Mouse (Mus musculus) spleen, postnatal 14 days (tissue): ENCODE results near the gene Slc24a4.

Experiments
- DNase-seq, 2 experiments: peaks; one replicate each; pipeline ENCODE4 v3.0.0; 2021 to 2022; ENCODE audit warnings: low spot score in 2 of 2

Slc24a4 gene

DNA sequence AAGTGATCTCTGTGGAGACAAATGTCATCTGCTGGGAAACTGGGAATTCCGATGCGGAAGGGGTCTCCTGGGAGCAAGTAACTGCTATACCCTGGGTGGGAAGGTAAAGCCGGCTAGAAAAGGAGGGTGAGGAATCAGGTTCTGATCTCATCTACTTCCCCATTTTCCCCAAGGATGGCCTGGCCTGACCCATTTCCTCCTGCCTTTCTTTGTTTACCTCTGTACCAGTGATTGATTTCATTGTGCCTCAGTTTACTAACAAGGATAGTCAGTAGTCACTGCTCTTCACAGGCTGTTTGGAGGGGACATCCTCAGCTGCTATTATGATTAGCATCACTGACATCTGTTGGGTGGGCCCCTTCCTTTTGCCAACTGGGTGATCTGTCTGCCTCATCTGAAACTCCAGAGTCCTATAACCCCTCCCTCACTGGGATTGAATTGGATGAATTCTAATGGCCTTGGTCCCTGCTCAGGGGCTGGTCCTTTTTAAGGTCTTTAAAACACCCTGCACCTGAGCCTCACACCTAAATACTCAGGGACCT, 156.2 kb downstream of the Slc24a4 start:
- no peak for DNase-seq

DNA sequence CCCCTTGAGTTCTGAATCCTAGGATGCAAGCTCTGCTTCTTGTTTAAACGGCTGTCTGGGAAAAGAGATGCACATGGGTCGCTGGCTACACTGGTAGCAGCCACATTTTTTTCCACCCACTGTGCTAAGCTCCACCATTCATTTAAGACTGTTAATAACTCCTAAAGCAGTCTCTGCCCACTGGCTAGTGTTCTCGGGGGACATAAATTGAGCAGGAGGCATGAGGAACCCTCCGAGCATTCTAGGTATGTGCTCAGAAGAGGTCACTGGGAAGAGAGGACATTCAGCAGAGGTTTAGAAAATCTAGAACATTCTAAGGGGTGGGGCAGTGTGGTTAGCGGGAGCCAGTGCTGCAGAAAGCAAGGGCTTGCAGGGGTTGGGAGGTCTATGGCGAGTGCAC, 156.8 kb downstream of the Slc24a4 start:
- DNase-seq: no peak

DNA sequence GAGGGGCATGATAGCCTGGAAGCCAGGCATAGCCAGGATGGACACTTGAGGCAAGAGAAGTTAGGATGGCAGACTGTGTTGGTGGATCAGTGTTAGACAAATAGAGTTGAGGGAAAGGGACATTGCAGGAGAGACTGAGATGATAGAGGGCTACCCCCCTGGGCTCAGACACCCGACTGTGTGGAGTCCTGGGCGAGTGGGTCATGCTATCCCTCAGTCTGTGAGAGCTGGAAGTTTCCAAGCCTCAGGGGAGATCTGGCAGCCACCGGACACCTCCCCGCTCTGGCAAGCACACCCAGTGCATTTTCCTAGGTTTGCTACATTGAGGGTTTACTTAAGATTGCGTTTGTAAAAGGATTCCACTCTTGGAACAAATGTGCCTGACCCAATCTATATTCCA, 157.2 kb downstream of the Slc24a4 start:
- no peak for DNase-seq

DNA sequence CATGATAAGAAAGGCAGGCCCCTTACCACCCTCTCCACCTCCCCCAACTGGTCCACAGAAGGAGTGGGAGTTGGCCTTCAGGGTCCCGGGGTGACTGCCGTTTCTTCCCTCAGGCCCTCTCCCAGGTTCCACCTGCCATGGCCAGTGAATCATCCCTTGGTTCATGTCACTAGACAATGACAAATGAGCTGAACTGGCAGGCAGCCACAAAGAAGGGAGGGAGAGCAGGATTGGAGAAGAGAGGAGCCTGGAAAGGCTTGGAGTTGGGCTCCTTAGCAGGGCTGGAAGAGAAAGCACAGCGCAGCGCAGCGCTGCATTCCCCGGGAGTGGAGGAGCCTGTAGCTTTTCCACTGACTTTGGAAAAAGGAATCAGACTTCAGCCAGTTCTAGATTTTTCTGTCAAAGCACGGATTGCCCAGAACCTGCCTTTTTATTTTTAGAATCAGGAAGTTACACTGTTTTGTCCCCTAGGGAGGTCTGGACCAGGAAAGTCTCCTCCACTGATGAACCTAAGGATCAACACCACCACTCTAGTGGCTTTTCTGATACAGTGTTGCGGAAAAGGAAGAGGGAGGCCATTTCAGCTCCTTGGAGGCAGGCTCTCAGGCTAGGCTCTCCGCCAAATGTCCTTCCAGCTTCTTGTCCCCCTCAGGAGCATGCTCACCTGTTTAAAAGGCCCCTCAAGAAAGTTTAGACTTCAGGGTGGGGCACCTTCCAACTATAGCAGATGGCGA, 158.3 kb downstream of the Slc24a4 start:
- DNase-seq: no peak

DNA sequence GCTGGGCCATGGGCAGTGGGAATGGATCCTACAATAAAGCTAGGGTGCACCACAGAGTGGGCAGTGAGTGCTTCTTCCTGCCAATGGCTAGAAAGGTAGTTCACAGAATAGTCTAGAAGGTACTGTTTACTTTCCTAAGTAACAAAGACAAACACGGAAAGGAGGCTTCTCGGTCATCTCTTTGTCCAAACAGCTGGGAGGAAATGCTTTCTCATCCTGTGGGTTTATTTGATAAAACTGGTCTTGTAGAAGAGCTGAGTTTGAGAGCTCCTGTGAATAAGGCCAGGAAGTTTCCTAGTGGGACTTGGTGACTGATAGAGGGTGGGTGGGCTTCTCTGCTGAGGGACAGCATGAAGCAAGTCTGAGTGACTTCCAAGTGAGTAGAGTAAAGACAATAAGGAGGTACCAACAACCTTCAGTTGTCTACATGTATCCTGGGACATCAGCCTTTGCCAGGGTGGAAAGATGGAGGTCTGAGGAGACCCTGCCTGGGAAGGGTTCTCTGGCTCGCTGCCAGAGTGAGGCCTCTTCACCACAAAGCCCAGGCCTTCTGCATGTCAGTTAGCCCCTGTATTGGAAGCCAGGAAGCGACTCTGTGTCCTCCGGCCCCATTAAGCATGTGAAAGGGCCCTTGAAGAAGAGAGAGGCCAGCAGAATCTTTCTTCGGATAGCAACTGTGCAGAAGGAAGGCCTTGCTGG, 159.5 kb downstream of the Slc24a4 start:
- no peak for DNase-seq

DNA sequence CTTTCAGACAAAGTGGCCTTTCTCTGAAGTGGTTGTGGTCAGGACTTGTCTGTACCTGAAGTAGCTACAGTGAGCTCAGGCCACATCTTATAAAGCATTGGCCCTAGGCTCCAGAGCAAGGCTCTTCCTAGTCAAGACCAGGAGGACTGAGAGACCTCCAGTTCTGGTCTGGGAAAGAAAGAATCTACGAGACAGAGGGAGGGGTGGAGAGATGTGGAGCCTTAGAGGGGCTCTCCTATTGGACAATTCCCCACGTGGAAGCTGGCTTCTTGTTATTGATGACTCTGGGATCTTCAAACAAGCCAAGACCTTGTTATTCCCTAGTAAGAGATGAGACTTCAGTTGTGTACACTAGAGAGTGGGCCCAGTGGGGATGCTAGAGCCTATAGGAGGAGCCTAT, 160.3 kb downstream of the Slc24a4 start:
- DNase-seq: no peak

DNA sequence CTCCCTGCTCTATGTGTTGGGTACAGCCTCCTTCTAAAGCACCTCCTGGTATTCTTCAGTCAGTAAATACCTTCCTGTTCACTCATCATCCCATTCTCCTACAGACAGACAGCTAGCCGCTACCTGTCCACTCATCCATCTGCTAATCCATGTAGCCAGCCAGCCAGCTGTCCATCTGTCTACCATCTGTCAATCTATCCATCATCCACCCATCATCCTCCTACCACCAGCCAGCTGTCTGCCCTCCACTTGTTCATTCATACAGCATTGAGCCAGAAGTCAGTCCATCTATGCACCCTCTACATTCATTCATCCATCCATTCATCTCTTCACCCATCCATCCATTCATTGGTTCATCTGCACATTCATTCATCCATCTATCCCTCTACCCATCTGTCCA, 161.0 kb downstream of the Slc24a4 start:
- DNase-seq: no peak

DNA sequence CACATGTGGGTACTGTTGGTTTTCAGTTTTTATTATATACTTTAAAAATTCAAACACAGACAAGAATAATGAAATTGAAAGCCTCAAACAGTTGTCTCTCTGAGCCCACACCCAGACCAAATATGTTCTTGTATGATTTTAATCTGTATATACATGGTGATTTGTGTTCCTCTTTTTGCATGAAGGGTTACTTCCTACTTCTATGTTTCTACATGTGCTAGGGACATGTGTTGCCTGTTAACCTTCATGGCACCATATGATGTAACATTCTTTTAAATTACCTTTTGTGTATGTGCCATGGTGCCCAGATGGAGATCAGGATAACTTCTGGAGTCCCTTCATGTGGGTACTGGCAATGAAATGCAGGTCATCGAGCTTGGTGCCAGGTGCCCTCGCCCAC, 162.1 kb downstream of the Slc24a4 start:
- DNase-seq: no peak

DNA sequence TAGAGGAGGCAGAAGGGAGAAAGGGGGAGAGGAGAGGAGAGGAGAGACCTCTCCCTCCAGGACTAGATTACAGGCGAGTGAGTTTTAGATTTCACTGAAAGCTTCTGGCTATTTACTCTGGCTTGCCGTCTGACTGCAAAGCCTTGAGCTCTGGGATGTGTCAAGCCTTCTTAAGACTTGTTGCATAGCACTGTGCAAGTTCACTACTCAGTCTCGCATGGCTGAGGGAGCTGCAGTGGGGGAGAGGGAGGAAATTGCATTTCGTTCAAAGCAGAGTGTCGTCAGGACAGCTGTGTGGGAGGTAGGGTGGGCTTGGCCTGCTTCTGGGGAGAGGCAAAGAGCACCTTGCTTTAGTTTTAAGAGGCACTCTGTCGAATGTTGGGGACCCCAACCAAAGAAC, 163.2 kb downstream of the Slc24a4 start:
- DNase-seq: peak in 1 of 2 experiments; percentile 23

DNA sequence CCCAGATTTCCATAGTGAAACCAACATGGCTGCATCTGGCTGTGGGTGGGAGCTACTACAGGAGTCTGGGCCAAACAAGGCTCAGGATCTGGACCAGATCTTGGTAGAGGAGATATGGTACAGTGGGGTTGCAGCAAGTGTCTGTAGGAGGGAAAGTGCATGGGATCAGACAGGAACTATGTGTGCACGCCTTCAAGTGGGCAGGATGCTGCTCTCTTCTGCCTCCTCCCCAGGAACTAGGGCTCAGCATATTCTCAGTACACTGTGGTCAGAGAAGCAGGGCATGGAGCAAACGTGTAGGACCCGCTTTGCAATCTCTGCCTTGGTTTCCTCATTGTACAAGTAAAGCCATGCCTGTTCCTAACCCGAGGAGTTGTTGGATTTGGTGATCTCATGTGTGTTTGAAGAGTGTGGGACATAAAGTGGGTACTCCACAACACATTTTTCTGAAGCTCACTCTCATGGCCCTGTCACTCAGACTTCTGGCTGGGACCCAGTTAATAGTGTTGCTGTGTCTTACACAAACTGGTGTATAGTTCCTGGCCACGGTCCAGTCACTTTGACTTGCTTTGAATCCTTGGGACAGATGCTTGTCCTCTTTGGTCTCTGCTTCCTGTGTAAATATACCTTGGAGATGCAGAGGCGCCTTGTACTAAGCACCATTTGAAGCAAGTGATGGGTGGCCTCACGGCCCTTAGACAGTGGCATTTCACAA, 164.1 kb downstream of the Slc24a4 start:
- DNase-seq: no peak

DNA sequence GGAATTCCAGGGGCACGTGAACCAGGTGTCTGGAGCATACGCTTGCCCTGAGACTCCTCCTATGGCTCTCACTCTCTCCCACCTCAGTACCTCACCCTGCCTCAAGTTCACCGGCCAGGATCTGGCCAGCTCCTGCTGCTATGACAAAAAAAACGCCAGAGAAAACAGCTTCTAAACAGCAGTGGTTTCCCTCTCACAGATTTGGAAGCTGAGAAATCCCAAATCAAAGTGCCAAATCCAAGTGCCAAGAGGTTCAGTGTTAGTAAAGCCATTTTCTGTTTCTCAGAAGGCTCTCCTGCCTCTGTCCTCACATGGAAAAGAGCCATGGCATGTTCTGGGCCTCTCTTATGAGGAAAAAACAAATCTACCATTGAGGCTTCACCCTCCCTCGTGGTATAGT, 166.1 kb downstream of the Slc24a4 start:
- no peak for DNase-seq

DNA sequence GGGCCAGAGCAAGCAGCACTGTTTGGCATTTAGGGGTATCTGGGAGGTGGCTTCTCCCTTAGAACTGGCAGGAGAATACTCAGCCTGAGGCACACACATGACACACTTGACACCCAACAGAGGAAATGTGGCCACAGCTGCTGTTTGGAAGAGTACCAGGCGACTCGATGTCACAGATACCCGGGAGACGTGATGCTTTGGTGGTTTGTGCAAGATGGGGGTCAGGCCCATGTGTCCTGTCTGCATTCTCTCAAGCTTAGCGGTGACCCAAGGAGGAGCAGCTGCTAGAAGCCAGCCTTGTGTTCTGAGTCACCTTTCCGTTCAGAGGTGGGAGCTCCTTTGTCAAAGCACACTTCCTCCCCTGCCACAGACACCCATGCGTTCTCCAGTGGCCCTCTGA, 166.7 kb downstream of the Slc24a4 start:
- no peak for DNase-seq

DNA sequence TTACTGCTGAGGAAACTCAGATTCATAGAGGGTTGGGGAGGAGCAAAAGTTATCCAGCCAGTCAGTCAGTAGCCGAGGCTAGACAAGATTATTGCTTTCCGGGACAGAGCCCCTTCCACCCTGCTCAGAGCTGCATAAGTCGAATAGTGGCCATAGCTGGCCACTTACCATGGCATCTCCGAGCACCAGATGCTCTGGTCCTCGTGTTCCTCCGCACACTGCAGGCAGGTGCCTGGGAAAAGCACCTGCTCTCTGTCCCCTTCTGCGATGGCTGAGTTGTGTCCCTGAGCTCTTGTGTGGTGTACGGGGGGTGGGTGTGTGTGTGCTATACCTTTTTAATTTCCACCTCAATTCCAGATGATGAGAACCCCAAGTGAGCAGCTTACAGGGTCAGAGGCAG, 167.1 kb downstream of the Slc24a4 start:
- no peak for DNase-seq

DNA sequence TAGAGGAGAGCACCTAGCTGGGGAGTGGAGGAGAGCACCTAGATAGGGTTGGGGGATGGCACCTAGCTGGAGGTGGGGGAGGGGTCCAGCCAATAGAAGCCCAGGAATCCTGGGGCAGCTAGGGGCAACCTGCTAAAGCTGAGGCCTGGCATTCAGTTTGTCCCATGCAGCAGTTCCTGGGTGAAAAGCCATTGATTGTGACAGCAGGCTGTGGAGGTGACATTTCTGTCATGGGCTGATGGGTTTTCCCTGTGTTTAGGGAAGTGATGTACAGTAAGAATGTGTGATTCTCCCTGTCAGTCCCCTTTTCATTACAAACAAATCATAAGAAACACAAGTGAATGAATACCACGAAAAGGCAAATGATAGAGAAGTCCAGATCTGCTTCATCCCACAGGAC, 167.8 kb downstream of the Slc24a4 start:
- no peak for DNase-seq

DNA sequence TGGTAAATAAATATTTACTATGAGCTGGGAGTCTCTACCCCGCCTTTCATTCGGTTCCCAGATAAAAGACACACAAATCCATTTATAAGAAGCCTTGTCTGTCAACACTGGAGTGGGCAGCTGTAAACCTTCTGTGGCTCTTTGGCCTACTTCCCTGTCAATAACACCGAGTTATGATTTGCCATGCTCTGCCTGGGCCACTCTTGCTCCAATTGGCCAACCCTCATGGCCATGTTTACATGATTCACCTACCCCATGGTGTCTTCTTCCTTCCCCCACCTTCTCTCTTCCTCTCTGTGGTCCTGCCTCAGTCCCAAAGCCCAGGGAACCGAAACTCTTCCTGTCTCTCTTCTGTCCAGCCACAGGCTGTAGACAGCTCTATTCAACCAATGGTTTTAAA, 168.4 kb downstream of the Slc24a4 start:
- DNase-seq: no peak

DNA sequence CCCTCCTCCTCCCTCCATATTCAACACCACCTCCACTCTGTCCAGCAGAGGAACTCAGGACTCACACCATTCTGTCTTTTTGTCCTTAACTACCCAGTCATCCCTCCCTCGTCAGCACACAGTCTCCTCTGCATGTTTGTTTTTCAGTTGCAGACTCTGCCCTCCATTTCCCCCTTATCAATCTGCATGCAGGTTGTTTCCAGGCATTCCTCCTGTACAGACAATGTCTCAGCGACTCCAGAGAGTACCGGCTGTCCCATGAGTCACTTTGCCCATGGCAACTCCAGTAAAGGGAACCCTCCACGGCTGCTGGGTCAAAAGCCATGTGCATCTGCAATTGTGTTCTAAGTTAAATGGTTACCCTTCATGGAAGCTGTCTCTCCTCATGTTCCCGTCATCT, 170.7 kb downstream of the Slc24a4 start:
- DNase-seq: no peak

DNA sequence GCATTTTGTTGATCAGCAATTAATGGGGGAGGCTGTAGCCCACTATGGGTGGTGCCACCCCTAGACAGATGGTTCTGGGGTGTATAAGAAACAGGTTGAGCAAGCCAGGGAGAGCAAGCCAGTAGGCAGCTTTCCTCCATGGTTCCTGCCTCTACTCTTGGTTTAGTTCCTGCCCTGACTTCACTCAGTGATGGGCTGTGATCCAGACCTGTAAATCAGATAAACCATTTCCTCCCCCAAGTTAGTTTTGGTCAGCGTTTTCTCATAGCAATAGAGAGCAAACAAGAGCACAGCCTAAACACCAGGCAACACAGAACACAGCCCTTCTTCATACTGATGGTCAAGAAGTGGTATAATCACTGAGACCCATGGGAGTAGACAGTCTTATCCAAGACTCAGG, 173.1 kb downstream of the Slc24a4 start:
- DNase-seq: no peak

DNA sequence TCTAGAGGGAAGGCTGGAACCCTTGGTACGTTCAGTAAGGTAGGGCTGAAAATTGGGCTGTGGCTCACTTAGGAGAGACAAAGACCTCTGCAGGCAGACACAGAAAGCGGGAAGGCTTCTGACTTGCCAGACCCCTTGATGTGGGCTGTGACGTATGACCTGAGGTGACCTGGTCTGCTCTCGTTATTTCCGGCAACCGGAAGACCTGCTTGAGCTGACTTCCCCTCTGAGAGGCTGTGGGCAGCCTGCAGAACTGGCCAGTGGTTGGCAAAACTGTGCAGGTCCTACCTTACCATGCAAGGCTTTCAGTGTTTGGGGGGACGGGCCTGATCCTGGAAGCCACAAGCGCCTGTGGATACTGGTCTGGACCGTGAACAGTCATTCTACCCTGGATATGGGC, 173.8 kb downstream of the Slc24a4 start:
- DNase-seq: peak in 1 of 2 experiments; percentile 27

DNA sequence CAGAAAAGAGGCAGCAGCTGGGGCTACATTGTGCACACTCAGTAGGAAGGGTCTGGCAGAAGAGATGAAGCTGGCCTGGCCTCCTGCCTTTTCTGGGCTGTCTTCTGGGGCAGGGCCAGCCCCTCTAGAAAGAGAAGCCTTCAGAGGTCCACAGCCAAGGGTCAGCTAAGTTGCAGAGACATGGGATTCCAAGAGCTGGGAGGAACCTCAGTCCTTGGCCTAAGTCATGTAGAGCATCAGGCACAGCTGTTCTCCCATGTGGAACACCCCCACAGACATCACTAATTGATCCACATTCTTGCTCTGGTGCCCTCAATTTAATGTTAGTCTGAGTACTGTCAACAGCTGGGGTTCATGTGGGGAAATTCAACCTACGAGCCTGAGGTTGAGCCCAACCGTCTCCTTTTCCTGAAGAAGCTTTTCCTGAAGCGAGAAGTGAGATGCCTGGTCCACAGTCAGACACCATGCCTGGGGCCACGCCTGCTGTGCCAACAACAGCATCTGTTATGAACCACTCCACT, 174.4 kb downstream of the Slc24a4 start:
- DNase-seq: peak in 1 of 2 experiments; percentile 9

DNA sequence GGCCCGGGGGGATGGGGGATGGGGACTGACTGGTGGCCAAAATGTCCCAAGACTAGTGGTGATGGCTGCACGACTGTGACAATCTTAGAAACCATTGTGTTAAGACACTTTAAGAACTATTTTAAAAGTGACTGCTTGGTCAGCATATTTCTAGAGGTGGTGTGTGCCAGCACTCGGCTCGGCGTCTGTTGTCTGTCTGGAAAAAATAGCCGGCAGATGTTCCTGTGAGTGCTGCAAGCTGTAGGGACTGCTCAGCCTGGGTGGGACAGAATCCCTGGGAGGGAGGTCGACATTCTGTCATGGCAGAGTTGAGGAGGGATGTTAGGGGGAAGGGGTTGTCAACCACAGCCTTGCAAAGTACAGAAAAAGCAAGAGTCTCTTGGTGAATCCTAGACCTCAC, 175.3 kb downstream of the Slc24a4 start:
- no peak for DNase-seq

DNA sequence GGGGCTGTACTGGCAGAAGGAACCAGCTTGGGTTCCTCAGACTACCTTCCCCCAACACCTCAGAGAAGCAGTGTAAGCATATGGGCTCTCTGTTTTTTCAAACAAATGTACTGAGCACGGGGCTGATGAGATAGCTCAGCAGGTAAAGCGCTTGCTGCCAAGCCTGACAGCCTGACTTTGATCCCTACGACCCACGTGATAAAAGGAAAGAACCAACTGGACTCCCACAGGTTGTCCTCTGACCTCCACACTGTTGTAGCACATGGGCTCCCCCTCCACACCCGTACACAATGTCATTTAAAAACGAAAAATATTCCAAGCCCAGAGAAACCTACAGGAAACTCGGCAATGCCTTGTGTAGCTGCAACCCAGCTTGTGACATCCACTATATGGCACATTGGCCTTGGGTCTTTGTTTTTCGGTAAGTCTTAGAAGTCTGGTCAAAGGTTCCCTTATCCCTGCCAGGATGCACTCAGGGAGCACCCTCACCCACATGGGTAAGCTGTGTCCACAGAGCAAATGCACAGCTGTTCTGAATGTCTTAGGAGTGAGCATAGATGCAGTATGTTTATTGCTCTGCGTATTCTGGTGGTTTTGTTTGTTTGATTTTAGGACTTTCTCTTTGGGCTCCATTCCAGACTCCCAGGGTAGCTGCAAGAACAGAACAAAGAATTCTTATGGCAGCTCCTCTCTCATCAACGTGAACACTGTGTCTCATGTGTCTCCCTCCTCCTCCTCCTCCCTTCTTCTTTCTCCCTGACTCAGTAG, 176.7 kb downstream of the Slc24a4 start:
- DNase-seq: no peak

DNA sequence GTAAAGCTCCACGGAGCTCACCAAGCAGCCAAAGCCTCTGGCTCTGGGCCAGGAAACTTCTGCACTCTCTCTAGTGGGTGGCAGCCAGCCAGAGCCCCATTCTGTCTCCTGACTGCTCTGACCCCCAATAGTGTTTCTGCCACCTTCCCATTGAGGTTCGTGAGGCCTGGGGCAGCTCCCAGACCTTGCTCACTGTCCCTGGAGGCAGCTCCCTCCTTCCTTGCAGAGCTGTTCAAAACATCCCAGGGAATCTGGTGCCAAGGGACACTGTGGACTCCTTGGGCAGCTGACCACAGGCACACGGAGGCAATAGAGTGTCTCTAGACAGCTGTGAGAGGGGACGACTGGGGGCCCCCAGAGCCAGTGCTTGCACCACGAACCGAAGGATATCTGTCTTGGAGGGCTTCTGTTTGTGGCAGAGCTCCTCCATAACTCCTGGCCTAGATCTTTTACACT, 179.5 kb downstream of the Slc24a4 start:
- no peak for DNase-seq
